Mouse (Mus musculus) left cerebral cortex, adult 8-10 months (tissue): Measurements from ENCODE around the gene Wdr77. TPM values are rescaled to one million over a fixed set of nuclear protein-coding genes. Genes with fewer than 3 reads are reported as not detected.
"Not testable (repeated sequence)": the region's sequence is repeated elsewhere in the genome, so short reads cannot be mapped to it uniquely, and the experiment has no call there.

Experiments used
- DNase-seq, 2 experiments: peaks; one replicate each; pipeline ENCODE4 v3.0.0; 2022; ENCODE audit warnings: low spot score in 2 of 2
- total RNA-seq, 4 experiments: library from RNA; stranded (reverse); gene quantifications; 2 replicates each; pipeline ENCODE4 v1.2.4; 2022

Wdr77 gene
- total RNA-seq, 4 experiments from 2014 or later, result 45.0 to 54.3 (median 52.6) TPM

DNA sequence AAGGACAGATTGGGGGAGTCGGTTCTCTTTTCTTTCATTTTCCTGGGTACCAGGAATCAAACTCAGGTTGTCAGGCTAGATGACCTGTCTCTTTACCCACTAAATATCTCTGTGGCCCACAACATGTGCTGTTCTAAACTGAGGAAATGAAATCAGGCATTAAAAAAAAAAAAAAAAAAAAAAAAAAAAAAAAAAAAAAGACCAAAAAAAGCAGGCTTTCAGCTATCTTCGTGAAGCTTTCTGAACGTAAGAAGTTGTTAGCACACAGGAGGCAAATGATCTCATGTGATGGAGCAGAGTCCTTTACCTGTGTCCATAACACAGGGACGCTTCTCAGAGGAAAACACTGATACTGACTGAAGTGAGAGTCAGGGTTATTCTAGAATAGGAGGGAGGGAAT is 23.1 kb upstream of the Wdr77 start:
- DNase-seq, result no peak

DNA sequence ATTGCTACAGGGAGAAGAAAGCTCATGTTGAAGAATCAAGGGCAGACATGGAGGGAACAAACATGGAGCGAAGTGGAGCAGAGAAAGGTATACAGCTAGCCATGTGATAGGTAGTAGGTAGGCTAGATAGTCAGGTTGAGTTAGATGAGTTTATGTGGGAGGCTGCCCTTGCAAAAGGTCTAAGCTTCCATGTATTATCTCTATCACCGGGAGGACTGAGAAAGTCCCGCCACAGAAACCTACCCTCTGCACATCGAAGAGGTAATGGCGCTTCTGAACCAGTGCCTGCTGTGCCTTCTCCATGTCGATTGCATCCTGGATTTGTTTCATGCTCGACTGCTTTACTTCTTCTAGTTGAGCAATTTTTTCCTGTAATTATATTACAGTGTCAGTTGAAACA is 7.8 kb upstream of the Wdr77 start:
- no peak for DNase-seq

DNA sequence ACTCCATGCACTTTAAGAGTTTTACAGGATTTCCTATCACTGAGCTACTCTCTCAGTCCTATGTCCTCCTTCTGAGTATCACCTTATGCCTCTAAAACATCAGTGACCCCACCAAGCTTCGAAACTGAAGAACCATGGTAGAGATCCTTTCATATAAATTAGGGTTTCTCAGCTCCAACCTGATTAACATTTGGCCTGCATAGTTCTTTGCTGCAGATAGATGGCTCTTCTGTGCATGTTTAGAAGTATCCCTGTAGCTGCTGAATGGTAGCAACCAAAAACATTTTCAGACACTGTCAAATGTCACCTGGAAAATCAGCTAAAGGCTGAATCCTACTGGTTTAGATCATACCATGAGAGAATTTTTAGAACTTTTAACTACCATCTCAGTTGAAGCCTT is 1.9 kb upstream of the Wdr77 start:
- DNase-seq, result no peak

DNA sequence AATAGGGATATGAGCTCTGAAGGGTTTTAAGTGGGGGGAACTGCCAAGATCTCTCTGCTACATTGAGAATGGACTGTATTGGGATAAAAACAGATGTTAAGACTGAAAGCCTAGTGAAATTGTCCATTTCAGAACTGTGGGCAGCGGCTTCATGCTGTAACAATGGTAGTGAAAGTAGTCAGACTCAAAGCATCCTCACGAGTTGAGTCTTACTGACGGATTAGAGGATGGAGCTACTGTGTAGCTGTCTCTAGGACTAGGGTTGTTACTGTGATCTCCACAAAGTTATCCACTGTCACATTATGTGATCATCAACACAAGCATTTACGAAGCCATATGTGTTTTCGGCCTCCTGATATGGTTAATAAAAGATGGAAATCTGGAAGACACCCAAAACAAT is 965 bp upstream of the Wdr77 start:
- DNase-seq, result no peak

DNA sequence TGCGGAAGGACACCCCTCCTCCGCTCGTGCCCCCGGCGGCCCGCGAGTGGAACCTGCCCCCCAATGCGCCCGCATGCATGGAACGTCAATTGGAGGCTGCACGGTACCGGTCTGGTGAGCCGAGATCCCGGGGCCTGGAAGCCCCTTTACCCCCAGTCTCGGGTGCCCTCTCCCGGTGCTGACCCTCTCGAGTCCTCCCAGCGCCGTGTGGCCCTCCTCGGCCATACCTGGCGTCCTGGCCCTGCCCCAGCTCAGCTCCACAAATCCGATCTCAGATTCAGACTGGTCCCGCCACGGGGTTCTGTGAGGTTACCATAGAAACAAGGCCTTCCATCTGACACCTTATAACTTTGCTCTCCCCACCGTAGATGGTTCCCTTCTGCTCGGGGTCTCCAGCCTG is 416 bp downstream of the Wdr77 start:
- peak in 1 of 2 experiments; percentile 10 for DNase-seq

DNA sequence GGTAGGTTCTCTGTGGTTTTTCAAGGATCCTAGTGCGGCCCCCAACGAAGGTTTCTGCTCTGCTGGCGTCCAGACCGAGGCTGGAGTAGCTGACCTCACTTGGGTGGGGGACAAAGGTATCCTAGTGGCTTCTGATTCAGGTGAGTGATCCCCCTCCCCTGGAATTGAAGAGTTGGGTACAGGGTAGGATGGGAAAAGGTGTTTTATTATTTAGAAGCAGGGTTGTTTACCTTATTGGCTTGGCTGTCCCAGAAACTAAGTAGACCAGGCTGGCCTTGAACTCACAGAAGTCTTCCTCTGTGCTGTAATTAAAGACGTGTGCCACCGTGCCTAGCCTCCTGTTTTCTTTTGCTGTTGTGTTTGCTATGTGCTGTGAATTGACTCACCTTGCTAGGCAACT is 830 bp downstream of the Wdr77 start, which contains the start of gene Atp5f1:
TSS of gene Atp5f1 (minus strand) at position 101 of the 400 bp plus-strand sequence.
- DNase-seq, result no peak

DNA sequence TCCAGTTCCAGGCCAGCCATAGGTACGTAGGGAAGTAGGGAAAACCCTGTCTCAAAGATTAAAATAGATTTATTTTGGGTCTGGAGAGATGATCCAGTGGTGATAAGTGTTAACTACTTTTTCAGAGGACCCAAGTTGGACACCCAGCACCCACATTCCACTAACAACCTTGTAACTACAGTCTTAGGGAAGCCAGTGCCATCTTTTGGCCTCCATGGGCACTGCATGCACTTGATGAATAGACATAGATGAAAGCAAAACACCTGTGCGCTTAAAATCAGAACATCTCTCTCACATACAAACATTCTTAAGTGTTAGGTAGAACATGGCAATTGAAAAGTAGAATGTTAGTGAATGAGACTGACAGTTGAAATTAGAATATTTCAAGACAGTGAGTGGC is 1.5 kb downstream of the Wdr77 start:
- DNase-seq, result no peak

DNA sequence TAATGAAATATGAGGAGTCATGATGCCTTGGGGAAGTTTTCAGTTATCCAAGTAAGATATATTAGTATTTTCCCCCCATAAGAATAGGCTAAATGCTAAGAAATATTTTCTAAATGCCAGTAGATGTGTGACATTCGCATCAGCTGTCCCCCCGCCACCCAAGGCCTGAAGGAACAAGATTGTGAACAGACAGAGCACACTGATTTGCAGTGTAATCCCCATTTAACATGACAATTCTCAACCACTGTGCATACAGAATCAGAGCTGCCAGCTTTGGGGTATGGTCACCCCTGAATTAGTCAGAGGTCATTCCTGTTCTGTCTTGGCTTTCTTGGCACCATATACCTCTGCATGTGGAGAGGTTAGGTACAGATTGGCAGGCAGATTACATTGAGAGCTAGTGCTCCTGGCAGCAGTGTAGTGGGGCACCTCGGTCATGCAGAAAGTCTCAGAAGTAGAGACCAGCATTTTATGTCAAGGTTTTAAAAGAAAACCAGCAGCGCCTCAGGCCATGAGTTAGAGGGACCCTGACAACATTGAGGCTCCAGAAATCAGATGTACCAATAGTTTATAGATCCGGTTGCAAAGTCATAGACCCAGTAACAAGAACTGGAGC is 12.8 kb downstream of the Wdr77 start:
- no peak for DNase-seq

DNA sequence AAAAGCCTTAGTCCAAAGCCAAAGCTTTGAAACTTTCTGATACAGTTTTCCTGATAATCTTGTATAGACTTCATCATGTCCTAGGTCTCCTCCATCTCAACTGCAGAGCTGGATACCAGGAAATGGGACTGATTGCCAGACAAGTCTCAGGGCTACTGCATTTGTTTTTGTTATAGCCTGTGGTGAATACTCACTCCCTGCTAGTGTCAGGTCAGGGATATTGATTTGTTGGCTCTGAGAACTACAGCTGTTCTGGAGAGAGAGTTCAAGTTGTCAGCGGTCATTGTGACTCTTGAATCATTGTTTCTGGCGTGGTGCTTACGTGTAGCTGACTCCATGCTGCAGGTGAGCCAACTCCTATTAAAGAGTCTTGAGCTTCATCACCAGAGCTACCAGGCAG is 14.2 kb downstream of the Wdr77 start, which contains the start of gene Ovgp1:
TSS of gene Ovgp1 (plus strand) at position 301 of the 400 bp plus-strand sequence.
- DNase-seq, result no peak

DNA sequence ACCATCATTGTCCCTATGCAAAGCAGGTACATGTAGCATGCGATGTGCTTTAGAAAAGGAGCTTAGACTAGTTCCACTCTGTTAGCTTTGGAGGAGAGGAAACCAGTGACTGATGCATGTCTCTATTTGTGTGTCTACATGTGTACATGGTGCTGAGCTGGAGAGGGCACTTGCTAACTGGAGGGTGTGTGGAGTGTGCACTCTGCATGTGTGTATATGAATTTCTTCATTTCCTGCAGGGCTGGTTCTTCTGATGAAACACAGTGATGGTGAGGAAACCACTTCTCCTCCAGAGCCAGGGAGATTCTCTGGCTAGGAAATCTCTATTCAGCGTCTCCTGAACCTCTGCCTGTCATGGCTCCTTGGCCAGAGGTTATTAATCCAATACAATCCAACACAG is 15.0 kb downstream of the Wdr77 start:
- no peak for DNase-seq

DNA sequence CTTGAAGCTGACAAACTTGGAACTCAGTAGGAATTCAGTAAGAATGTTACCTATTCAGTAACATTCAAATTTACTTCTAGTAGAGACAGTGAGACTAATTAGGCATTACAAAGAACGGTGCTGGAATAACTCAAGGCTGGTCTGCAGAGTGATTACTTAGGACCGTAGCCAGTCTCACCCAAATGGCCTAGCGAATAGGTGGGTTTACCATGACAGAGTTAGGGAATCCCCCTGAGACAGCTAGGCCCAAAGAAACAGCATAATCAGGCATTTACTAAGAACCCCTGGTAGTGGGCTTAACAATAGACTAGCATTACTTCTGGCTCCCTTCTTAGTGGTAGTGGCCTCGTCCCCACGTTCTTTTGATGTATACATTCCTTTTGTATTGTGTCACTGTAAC is 30.4 kb downstream of the Wdr77 start:
- DNase-seq, result not testable (repeated sequence)

DNA sequence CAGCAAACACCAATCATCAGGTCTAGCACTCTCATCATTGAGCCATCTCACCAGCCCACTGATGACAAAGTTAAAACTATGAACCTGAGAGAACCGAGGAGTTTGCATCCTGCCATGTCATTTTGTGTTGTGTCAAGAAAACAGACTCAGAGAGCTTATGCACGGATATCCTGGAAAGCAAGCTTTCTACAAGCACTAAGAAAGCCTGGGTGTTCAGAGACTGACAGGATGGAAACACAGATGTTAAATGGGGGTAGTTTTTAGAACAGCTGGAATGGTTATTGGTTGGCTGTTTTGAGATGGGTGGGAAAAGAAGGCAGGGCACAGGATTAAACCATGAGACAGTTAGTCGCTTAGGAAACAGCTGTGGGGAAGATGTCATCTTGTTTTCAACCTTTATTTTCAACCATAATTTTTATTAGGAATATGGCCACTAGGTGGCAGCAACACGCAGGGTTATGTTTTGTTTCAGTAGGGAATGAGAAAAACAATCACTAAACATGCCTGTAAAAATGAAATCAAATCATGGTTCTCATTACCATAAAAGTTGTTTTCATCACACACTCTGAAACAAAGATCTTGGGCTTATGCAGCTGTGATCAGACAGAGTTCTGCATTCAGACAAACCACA is 32.6 kb downstream of the Wdr77 start:
- peak in 1 of 2 experiments; percentile 14 for DNase-seq

DNA sequence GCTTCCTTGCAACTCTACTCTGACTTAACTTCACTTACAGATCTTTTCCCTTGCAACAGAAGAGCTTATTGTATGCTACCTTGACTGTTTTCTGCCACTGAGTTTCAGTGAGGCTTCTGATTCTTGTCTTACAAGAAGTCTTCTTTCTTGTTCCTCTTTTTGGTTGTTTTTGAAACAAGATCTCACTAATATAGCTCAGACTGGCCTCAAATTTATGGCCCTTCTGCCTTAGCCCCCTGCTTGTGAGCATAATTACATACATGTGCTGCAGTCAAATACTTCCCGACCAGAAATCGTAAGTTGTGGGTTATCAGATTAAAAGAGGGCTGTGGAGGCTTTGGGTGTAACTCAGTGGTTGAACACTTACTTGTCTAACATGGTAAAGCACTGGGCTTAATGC is 35.6 kb downstream of the Wdr77 start:
- no peak for DNase-seq

DNA sequence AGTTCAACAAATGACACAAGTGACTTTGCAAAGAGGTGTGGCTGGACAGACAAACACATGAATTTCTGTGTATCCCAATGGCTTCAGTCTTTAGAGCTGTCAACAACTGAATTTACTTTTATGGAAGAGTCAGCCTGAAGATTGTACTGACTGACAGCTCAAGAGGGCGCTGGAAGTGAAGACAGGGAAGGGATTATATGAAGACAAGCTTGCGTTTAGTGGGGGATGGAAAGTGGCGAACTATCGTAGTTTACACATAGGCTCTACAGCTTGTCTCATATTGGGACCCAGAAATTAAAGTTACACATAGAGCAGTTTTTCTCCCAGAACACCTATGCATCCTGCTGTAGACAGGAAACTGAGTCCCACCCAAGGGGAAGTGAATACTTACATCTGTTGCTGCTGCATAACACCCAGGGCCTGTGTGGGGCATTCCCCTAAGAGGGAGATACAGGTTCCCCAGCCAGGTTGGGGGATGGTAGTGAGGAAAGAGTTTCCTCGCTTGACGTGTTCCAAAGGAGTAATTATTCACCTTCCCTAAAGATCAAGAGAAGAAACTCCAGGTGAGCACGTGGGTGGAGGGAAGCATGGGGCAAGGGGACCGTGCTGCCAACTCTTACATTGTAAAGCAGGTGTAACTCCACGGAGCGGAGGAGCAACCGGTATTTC is 41.7 kb downstream of the Wdr77 start:
- DNase-seq, result peak in 1 of 2 experiments; percentile 5

DNA sequence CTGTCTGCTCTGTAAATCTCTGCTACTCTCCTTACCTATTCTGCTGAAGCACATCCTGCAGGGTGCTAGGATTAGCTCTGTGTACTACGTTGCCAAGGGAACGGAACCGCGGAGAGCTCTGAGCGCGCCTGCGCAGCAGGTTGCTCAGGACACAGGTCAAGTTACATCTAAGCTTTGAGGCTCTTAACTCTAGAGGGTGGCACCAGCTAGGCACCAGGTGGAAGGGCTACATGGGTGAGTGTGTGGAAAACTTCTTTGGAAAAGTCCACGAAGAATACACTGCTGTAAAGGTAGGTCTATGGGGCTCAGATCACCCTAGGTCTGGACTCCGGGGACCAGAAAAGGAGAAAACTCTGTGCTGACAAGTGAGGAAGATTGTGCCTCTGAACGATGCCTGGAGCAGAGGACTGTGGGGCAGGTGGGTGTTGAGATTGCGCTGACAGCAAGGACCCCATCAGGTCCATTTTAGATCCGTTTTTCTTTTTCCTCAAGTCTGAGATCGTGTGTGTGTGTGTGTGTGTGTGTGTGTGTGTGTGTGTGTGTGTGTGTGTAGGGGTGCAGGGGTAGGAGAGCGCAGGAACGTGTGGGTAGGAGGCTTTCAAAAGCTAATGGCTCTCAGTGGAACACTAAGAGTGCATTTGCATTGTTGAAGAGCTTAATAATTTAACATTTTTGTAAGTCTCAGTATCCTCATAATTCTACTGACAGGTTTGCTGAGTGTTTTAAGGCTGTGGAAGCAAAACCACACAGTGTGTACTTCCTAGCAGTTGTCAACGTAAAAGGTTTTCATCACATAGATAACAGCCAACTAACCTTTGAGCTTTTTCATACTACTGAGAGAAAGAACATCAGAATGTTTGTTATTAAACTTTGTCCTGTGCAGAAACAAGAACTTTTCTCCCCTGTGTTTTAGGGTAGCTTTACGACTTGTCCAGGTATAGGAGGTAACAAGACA is 42.5 kb downstream of the Wdr77 start:
- peak; percentile 7 to 38 for DNase-seq

DNA sequence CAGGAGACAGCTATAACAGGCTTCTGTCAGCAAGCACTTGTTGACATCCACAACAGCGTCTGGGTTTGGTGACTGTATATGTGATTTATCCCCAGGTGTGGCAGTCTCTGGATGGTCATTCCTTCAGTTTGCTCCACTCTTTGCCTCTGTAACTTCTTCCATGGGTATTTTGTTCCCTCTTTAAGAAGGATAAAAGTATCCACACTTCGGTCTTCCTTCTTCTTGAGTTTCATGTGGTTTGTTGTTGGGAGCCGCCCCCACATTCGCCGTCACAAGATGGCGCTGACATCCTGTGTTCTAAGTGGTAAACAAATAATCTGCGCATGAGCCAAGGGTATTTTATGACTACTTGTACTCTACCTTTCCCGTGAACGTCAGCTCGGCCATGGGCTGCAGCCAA is 44.2 kb downstream of the Wdr77 start:
- not testable (repeated sequence) for DNase-seq

DNA sequence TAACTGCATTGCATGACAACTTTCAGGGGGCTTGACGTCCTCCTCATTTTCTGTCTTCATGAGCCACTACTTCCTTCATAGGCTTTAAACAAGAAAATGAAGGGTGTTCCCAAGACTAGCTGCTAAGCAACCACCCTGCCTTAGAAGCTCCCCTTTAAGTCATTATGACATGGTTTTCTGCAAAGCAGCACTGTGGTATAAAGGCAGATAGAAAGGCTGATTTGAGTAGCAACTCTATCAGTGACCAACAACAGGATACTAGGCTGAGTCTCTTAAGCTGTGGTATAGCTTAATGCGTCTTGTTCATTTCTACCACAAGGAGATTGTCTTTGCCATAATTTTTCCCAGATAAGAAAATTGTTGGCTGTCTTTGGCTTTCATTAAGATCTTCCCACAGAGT is 55.4 kb downstream of the Wdr77 start, which contains the start of gene Pifo:
TSS of gene Pifo (minus strand) at position 101 of the 400 bp plus-strand sequence.
- no peak for DNase-seq
